Mouse (Mus musculus) kidney, embryonic 16.5 days (tissue): ENCODE data around the gene Nptxr. TPM values are rescaled to one million over a fixed set of nuclear protein-coding genes. Genes with fewer than 3 reads are reported as not detected.

Experiments used
- ATAC-seq: fragments of 200-750 bp; cut with Nextera tagmentation; 2 replicates; pipeline ENCODE4 v1.8.0; 2017; ENCODE audit warnings: moderate TSS enrichment; ENCODE audit not compliant: low FRiP score, low TSS enrichment
- H3K27ac ChIP-seq: fragments of 300-500 bp; sonication (generic); 2 replicates; pipeline ENCODE4 v1.5.1; 2014; ENCODE audit warnings: low read length
- H3K27me3 ChIP-seq: fragments of 300-500 bp; sonication (generic); 2 replicates; pipeline ENCODE4 v1.6.1; 2014; ENCODE audit warnings: low read length, control low read depth, mixed read lengths; ENCODE audit not compliant: insufficient read depth
- H3K36me3 ChIP-seq: fragments of 300-500 bp; sonication (generic); 2 replicates; pipeline ENCODE4 v1.6.1; 2014; ENCODE audit warnings: low read length, control low read depth, mixed read lengths; ENCODE audit not compliant: insufficient read depth
- H3K4me1 ChIP-seq: fragments of 300-500 bp; sonication (generic); 2 replicates; pipeline ENCODE4 v1.6.1; 2014; ENCODE audit warnings: low read length, control low read depth, mixed read lengths; ENCODE audit not compliant: insufficient read depth
- H3K4me2 ChIP-seq: fragments of 300-500 bp; sonication (generic); replicated peaks from 2 replicates; pipeline ENCODE4 v1.6.1; 2014; ENCODE audit warnings: low read depth, low read length
- H3K4me3 ChIP-seq: fragments of 300-500 bp; sonication (generic); 2 replicates; pipeline ENCODE4 v1.5.1; 2014; ENCODE audit warnings: mild to moderate bottlenecking, low read length
- H3K9ac ChIP-seq: fragments of 300-500 bp; sonication (generic); replicated peaks from 2 replicates; pipeline ENCODE4 v1.6.1; 2014; ENCODE audit warnings: low read length
- H3K9me3 ChIP-seq: fragments of 300-500 bp; sonication (generic); 2 replicates; pipeline ENCODE4 v1.6.1; 2016; ENCODE audit warnings: low read length, control low read depth
- WGBS: fragments of 180-500 bp; shearing (Covaris S2); extraction: QIAGEN DNeasy Blood & Tissue Kit; methylation state at CpG from one replicate; pipeline ENCODE4 v1.1.7; 2014; 5-methylcytosine and 5-hydroxymethylcytosine counted together
- polyA plus RNA-seq: library from polyadenylated mRNA; unstranded; fragments of >200 nt; fragmentation: Nextera tagmentation; extraction: Ambion mirVana; gene quantifications from 2 replicates; pipeline ENCODE4 v1.2.1, GENCODE M21; 2015

Gene Nptxr
- 1.7 and 1.9 TPM in 2 replicates for polyA plus RNA-seq

- H3K36me3 ChIP-seq: no peaks in the 10 kb centered on the region
- whole genome bisulfite sequencing: under 1% methylated on average over 41 of the region's 91 CpGs
- peak; percentile 87 for ATAC-seq
- H3K27ac ChIP-seq: no peak within 1 kb of the TSS
- H3K4me2 ChIP-seq: peak within 1 kb of the TSS; percentile 96
- peaks cover 18% of the 10 kb centered on the region for H3K4me1 ChIP-seq
- H3K4me3 ChIP-seq: peak within 1 kb of the TSS; percentile 64
- no peaks in the 10 kb centered on the region for H3K9me3 ChIP-seq
- peaks cover 73% of the 10 kb centered on the region for H3K27me3 ChIP-seq
- H3K9ac ChIP-seq: peak within 1 kb of the TSS; percentile 70
These were observed at the start of gene Nptxr for GRCm38 (mm10) chr15:79804352-79805071. TSS of gene Nptxr (minus strand) at chr15:79804766.

- H3K36me3 ChIP-seq: no peaks in the 10 kb centered on the region
- no peaks in the 10 kb centered on the region for H3K27me3 ChIP-seq
- H3K4me3 ChIP-seq: no peak overlapping the region
- peaks cover 3% of the 10 kb centered on the region; the same call in 1 of the 2 replicates for H3K9me3 ChIP-seq
- no peak overlapping the region for H3K4me2 ChIP-seq
- WGBS: 95% methylated on average over 2 of the region's 2 CpGs
- H3K9ac ChIP-seq: no peak overlapping the region
- ATAC-seq: no peak
- peaks cover 14% of the 10 kb centered on the region for H3K4me1 ChIP-seq
- no peak overlapping the region for H3K27ac ChIP-seq
These were observed 45.6 kb upstream of the Nptxr start for GRCm38 (mm10) chr15:79850143-79850542.

- Histone ChIP-seq H3K4me1 (peaks cover 14% of the 10 kb centered on the region), H3K27ac (peak overlapping the region; percentile 37; the same call in 1 of the 2 replicates), H3K4me3 (no peak overlapping the region), H3K27me3 (no peaks in the 10 kb centered on the region), H3K9ac (no peak overlapping the region), H3K9me3 (peaks cover 3% of the 10 kb centered on the region; the same call in 1 of the 2 replicates), H3K4me2 (no peak overlapping the region), H3K36me3 (no peaks in the 10 kb centered on the region)
- peak; percentile 84 for ATAC-seq
- 28% methylated on average over 5 of the region's 5 CpGs for WGBS
These were observed 42.5 kb upstream of the Nptxr start for GRCm38 (mm10) chr15:79847100-79847499.

- no peak overlapping the region for H3K4me3 ChIP-seq
- H3K9ac ChIP-seq: no peak overlapping the region
- 59% methylated on average over 4 of the region's 4 CpGs for WGBS
- H3K27ac ChIP-seq: no peak overlapping the region
- no peaks in the 10 kb centered on the region for H3K27me3 ChIP-seq
- H3K36me3 ChIP-seq: no peaks in the 10 kb centered on the region
- no peak overlapping the region for H3K4me2 ChIP-seq
- ATAC-seq: no peak
- peaks cover 14% of the 10 kb centered on the region for H3K4me1 ChIP-seq
- peaks cover 3% of the 10 kb centered on the region; the same call in 1 of the 2 replicates for H3K9me3 ChIP-seq
These were observed 41.4 kb upstream of the Nptxr start for GRCm38 (mm10) chr15:79845986-79846385.

GRCm38 (mm10) chr15:79842985-79843384 lies 38.4 kb upstream of the Nptxr start:
- no peak for ATAC-seq
- Histone ChIP-seq H3K4me2 (no peak overlapping the region), H3K4me3 (no peak overlapping the region), H3K36me3 (no peaks in the 10 kb centered on the region), H3K4me1 (peaks cover 12% of the 10 kb centered on the region), H3K9ac (no peak overlapping the region), H3K27me3 (no peaks in the 10 kb centered on the region), H3K9me3 (no peaks in the 10 kb centered on the region), H3K27ac (no peak overlapping the region)
- 82% methylated on average over 3 of the region's 3 CpGs for WGBS

GRCm38 (mm10) chr15:79840281-79840680 lies 35.7 kb upstream of the Nptxr start:
- Histone ChIP-seq H3K4me3 (no peak overlapping the region), H3K27me3 (no peaks in the 10 kb centered on the region), H3K4me1 (peaks cover 1% of the 10 kb centered on the region; the same call in 1 of the 2 replicates), H3K27ac (no peak overlapping the region), H3K36me3 (no peaks in the 10 kb centered on the region), H3K9me3 (no peaks in the 10 kb centered on the region), H3K9ac (no peak overlapping the region), H3K4me2 (no peak overlapping the region)
- WGBS: 41% methylated on average over 2 of the region's 2 CpGs
- ATAC-seq: no peak

- WGBS: 53% methylated on average over 9 of the region's 9 CpGs
- peak overlapping the region; percentile 84; the same call in 1 of the 2 replicates for H3K4me3 ChIP-seq
These were observed 30.3 kb upstream of the Nptxr start for GRCm38 (mm10) chr15:79834881-79835260.

GRCm38 (mm10) chr15:79834130-79834880 lies 29.7 kb upstream of the Nptxr start, which contains the start of the genes Npcd and Cbx6:
TSS of gene Npcd (minus strand) at chr15:79834237.
TSS of gene Cbx6 (minus strand) at chr15:79834688.
- H3K27ac ChIP-seq: peak within 1 kb of the TSS; percentile 94
- peak within 1 kb of the TSS; percentile 93 for H3K9ac ChIP-seq
- no peaks in the 10 kb centered on the region for H3K27me3 ChIP-seq
- no peaks in the 10 kb centered on the region for H3K9me3 ChIP-seq
- WGBS: under 1% methylated on average over 58 of the region's 58 CpGs
- peaks cover 42% of the 10 kb centered on the region for H3K4me1 ChIP-seq
- H3K4me3 ChIP-seq: peak within 1 kb of the TSS; percentile 84
- peak within 1 kb of the TSS; percentile 97 for H3K4me2 ChIP-seq
- ATAC-seq: peak; percentile 88
- peaks cover 7% of the 10 kb centered on the region; the same call in 1 of the 2 replicates for H3K36me3 ChIP-seq

More at GRCm38 (mm10) chr15:79834881-79835260, 30.3 kb upstream of the Nptxr start:
- ATAC-seq: no peak
- Histone ChIP-seq H3K9ac (peak overlapping the region; percentile 63; the same call in 1 of the 2 replicates), H3K4me2 (peak overlapping the region; percentile 97), H3K27ac (peak overlapping the region; percentile 94), H3K9me3 (no peaks in the 10 kb centered on the region), H3K36me3 (peaks cover 7% of the 10 kb centered on the region; the same call in 1 of the 2 replicates), H3K27me3 (no peaks in the 10 kb centered on the region), H3K4me1 (peaks cover 36% of the 10 kb centered on the region)

- Histone ChIP-seq H3K9ac (peak overlapping the region; percentile 93), H3K27me3 (no peaks in the 10 kb centered on the region), H3K9me3 (no peaks in the 10 kb centered on the region), H3K4me1 (peaks cover 50% of the 10 kb centered on the region), H3K36me3 (peaks cover 8% of the 10 kb centered on the region; the same call in 1 of the 2 replicates), H3K27ac (peak overlapping the region; percentile 94), H3K4me2 (peak overlapping the region; percentile 97), H3K4me3 (peak overlapping the region; percentile 84)
- under 1% methylated on average over 40 of the region's 41 CpGs for WGBS
- ATAC-seq: peak; percentile 7; the same call in 1 of the 2 replicates
These were observed 28.9 kb upstream of the Nptxr start for GRCm38 (mm10) chr15:79833251-79834050.
